Mouse (Mus musculus): ENCODE results near the gene Alb. TPM values are rescaled to one million over a fixed set of nuclear protein-coding genes. Genes with fewer than 3 reads are reported as not detected.
A peak's percentile ranks its signal among the peaks of the same experiment; 100 is the strongest.

Gene Alb
- polyA plus RNA-seq, 1 experiment from 2014 or later, result 0.16 TPM

- Histone ChIP-seq H3K4me3 (ENCODE audit: low read depth, low read length) (no peak overlapping the region), H3K36me3 (ENCODE audit: control insufficient read depth, insufficient read depth, low read length) (no peaks in the 10 kb centered on the region), H3K9ac (ENCODE audit: low read length) (no peak overlapping the region), H3K27me3 (replicated peaks; ENCODE audit: control insufficient read depth, insufficient read depth, low read length) (no peaks in the 10 kb centered on the region), H3K9me3 (ENCODE audit: control insufficient read depth, low read length) (no peaks in the 10 kb centered on the region), H3K4me2 (ENCODE audit: low read length) (no peak overlapping the region), H3K27ac (ENCODE audit: low read depth) (no peak overlapping the region), H3K4me1 (replicated peaks; ENCODE audit: control insufficient read depth, insufficient read depth, low read length) (no peaks in the 10 kb centered on the region)
- DNase-seq (ENCODE audit: low spot score), result no peak
- no peak for ATAC-seq (replicated peaks; ENCODE audit: low FRiP score, low TSS enrichment, low read depth)
- WGBS, result 89% methylated on average over 5 of the region's 5 CpGs
These were observed 41.1 kb downstream of the Alb start for GRCm38 (mm10) chr5:90501752-90502151.

DNA sequence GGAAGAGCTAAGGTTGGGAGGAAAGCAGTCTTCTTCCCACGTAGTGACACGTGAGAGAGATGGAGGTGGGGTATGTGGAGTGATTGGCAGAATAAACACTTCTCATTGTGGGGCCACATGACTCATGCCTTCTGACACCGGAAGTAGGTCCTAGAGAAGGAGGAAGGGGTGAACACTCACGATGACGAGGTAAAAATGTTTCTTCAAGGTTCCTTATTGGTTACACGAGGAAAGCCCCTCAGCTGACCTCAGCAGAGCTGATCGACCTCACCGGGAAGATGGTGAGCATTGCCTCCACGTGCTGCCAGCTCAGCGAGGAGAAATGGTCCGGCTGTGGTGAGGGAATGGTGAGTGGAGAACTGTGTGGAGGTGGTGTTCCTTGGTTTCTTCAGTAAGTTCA, 44.0 kb downstream of the Alb start:
- H3K9me3 ChIP-seq (ENCODE audit: control insufficient read depth, low read length), result no peaks in the 10 kb centered on the region
- 74% methylated on average over 11 of the region's 11 CpGs for WGBS
- no peaks in the 10 kb centered on the region for H3K27me3 ChIP-seq (replicated peaks; ENCODE audit: control insufficient read depth, insufficient read depth, low read length)
- H3K9ac ChIP-seq (ENCODE audit: low read length), result no peak overlapping the region
- no peak overlapping the region for H3K27ac ChIP-seq (ENCODE audit: low read depth)
- no peaks in the 10 kb centered on the region for H3K36me3 ChIP-seq (ENCODE audit: control insufficient read depth, insufficient read depth, low read length)
- no peak overlapping the region for H3K4me2 ChIP-seq (ENCODE audit: low read length)
- no peak for ATAC-seq (replicated peaks; ENCODE audit: low FRiP score, low TSS enrichment, low read depth)
- no peak overlapping the region for H3K4me3 ChIP-seq (ENCODE audit: low read depth, low read length)
- H3K4me1 ChIP-seq (replicated peaks; ENCODE audit: control insufficient read depth, insufficient read depth, low read length), result no peaks in the 10 kb centered on the region
- DNase-seq (ENCODE audit: low spot score), result no peak

DNA sequence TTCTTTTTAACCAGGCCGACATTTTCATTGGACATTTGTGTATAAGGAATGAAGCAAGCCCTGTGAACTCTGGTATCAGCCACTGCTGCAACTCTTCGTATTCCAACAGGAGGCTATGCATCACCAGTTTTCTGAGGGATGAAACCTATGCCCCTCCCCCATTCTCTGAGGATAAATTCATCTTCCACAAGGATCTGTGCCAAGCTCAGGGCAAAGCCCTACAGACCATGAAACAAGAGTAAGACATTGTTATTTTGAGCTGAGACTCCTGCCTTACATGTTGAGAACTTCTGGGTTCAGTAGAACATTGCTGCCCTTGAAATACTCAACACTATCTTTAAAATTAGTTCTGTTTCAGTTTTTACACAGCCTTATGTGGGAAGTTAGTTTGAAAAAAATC, 45.8 kb downstream of the Alb start:
- Histone ChIP-seq H3K27ac (ENCODE audit: low read depth) (no peak overlapping the region), H3K36me3 (ENCODE audit: control insufficient read depth, insufficient read depth, low read length) (no peaks in the 10 kb centered on the region), H3K4me3 (ENCODE audit: low read depth, low read length) (no peak overlapping the region), H3K9me3 (ENCODE audit: control insufficient read depth, low read length) (no peaks in the 10 kb centered on the region), H3K9ac (ENCODE audit: low read length) (no peak overlapping the region), H3K27me3 (replicated peaks; ENCODE audit: control insufficient read depth, insufficient read depth, low read length) (no peaks in the 10 kb centered on the region), H3K4me1 (replicated peaks; ENCODE audit: control insufficient read depth, insufficient read depth, low read length) (no peaks in the 10 kb centered on the region), H3K4me2 (ENCODE audit: low read length) (no peak overlapping the region)
- 72% methylated on average over 2 of the region's 2 CpGs for WGBS
- DNase-seq (ENCODE audit: low spot score), result no peak
- no peak for ATAC-seq (replicated peaks; ENCODE audit: low FRiP score, low TSS enrichment, low read depth)

DNA sequence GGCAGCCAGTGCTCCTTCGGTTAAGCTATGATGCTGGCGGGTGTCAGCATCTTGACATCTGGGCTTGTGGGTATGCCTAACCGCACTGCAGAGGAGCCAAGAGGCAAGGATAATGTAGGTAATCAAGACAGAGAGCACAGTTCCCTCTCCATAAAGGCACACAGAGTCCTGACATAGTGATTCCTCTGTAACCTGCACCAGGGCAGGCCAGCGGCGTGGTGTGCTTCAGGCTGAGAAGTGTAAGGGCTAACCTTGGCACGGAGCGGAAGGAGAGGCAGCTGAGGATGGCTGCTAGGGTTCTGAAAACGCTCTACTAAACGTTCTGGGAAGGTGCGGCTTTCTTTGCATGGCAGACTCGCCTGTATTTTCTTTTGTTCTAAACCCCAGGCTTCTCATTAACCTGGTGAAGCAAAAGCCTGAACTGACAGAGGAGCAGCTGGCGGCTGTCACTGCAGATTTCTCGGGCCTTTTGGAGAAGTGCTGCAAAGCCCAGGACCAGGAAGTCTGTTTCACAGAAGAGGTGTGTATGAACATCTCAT, 46.8 kb downstream of the Alb start:
- WGBS, result 57% methylated on average over 13 of the region's 13 CpGs
- ATAC-seq (replicated peaks; ENCODE audit: low FRiP score, low TSS enrichment, low read depth), result no peak

GRCm38 (mm10) chr5:90509828-90510592, 49.3 kb downstream of the Alb start:
- Histone ChIP-seq H3K27ac (ENCODE audit: low read depth) (no peak overlapping the region), H3K4me3 (ENCODE audit: low read depth, low read length) (no peak overlapping the region), H3K4me1 (replicated peaks; ENCODE audit: control insufficient read depth, insufficient read depth, low read length) (no peaks in the 10 kb centered on the region), H3K27me3 (replicated peaks; ENCODE audit: control insufficient read depth, insufficient read depth, low read length) (no peaks in the 10 kb centered on the region), H3K36me3 (ENCODE audit: control insufficient read depth, insufficient read depth, low read length) (no peaks in the 10 kb centered on the region), H3K9ac (ENCODE audit: low read length) (no peak overlapping the region), H3K4me2 (ENCODE audit: low read length) (no peak overlapping the region), H3K9me3 (ENCODE audit: control insufficient read depth, low read length) (no peaks in the 10 kb centered on the region)
- no peak for ATAC-seq (replicated peaks; ENCODE audit: low FRiP score, low TSS enrichment, low read depth)
- WGBS, result 94% methylated on average over 5 of the region's 5 CpGs
- DNase-seq (ENCODE audit: low spot score), result no peak

More for the DNA sequence above, 46.8 kb downstream of the Alb start:
- no peak overlapping the region for H3K4me2 ChIP-seq (ENCODE audit: low read length)
- H3K9ac ChIP-seq (ENCODE audit: low read length), result no peak overlapping the region
- no peaks in the 10 kb centered on the region for H3K36me3 ChIP-seq (ENCODE audit: control insufficient read depth, insufficient read depth, low read length)
- H3K9me3 ChIP-seq (ENCODE audit: control insufficient read depth, low read length), result no peaks in the 10 kb centered on the region
- no peak for DNase-seq (ENCODE audit: low spot score)
- no peaks in the 10 kb centered on the region for H3K4me1 ChIP-seq (replicated peaks; ENCODE audit: control insufficient read depth, insufficient read depth, low read length)
- H3K27ac ChIP-seq (ENCODE audit: low read depth), result no peak overlapping the region
- H3K4me3 ChIP-seq (ENCODE audit: low read depth, low read length), result no peak overlapping the region
- no peaks in the 10 kb centered on the region for H3K27me3 ChIP-seq (replicated peaks; ENCODE audit: control insufficient read depth, insufficient read depth, low read length)

GRCm38 (mm10) chr5:90512288-90512955, 51.7 kb downstream of the Alb start:
- Histone ChIP-seq H3K4me3 (ENCODE audit: low read depth, low read length) (no peak overlapping the region), H3K4me2 (ENCODE audit: low read length) (no peak overlapping the region), H3K9ac (ENCODE audit: low read length) (no peak overlapping the region), H3K4me1 (replicated peaks; ENCODE audit: control insufficient read depth, insufficient read depth, low read length) (no peaks in the 10 kb centered on the region), H3K9me3 (ENCODE audit: control insufficient read depth, low read length) (no peaks in the 10 kb centered on the region), H3K36me3 (ENCODE audit: control insufficient read depth, insufficient read depth, low read length) (no peaks in the 10 kb centered on the region), H3K27ac (ENCODE audit: low read depth) (no peak overlapping the region), H3K27me3 (replicated peaks; ENCODE audit: control insufficient read depth, insufficient read depth, low read length) (no peaks in the 10 kb centered on the region)
- ATAC-seq (replicated peaks; ENCODE audit: low FRiP score, low TSS enrichment, low read depth), result no peak
- WGBS, result 73% methylated on average over 6 of the region's 6 CpGs
- no peak for DNase-seq (ENCODE audit: low spot score)

GRCm38 (mm10) chr5:90515561-90515960, 54.9 kb downstream of the Alb start:
- Histone ChIP-seq H3K4me2 (ENCODE audit: low read length) (no peak overlapping the region), H3K4me1 (replicated peaks; ENCODE audit: control insufficient read depth, insufficient read depth, low read length) (no peaks in the 10 kb centered on the region), H3K27me3 (replicated peaks; ENCODE audit: control insufficient read depth, insufficient read depth, low read length) (no peaks in the 10 kb centered on the region), H3K27ac (ENCODE audit: low read depth) (no peak overlapping the region), H3K9me3 (ENCODE audit: control insufficient read depth, low read length) (no peaks in the 10 kb centered on the region), H3K4me3 (ENCODE audit: low read depth, low read length) (no peak overlapping the region), H3K36me3 (ENCODE audit: control insufficient read depth, insufficient read depth, low read length) (no peaks in the 10 kb centered on the region), H3K9ac (ENCODE audit: low read length) (no peak overlapping the region)
- DNase-seq (ENCODE audit: low spot score), result no peak
- ATAC-seq (replicated peaks; ENCODE audit: low FRiP score, low TSS enrichment, low read depth), result no peak
- 92% methylated on average over 6 of the region's 6 CpGs for WGBS

GRCm38 (mm10) chr5:90518356-90519100, 57.8 kb downstream of the Alb start, which contains the start of gene Afm:
Gene Afm (plus strand): TSS chr5:90518932.
- 66% methylated on average over 6 of the region's 6 CpGs for WGBS
- Histone ChIP-seq H3K27ac (ENCODE audit: low read depth) (no peak within 1 kb of the TSS; the same call in 1 of the 2 replicates), H3K9me3 (ENCODE audit: control insufficient read depth, low read length) (no peaks in the 10 kb centered on the region), H3K4me2 (ENCODE audit: low read length) (peak within 1 kb of the TSS; percentile 20), H3K36me3 (ENCODE audit: control insufficient read depth, insufficient read depth, low read length) (no peaks in the 10 kb centered on the region), H3K4me3 (ENCODE audit: low read depth, low read length) (peak within 1 kb of the TSS; percentile 10), H3K4me1 (replicated peaks; ENCODE audit: control insufficient read depth, insufficient read depth, low read length) (no peaks in the 10 kb centered on the region), H3K9ac (ENCODE audit: low read length) (no peak within 1 kb of the TSS), H3K27me3 (replicated peaks; ENCODE audit: control insufficient read depth, insufficient read depth, low read length) (no peaks in the 10 kb centered on the region)
- no peak for DNase-seq (ENCODE audit: low spot score)
- peak; percentile 34; the same call in 1 of the 2 replicates for ATAC-seq (replicated peaks; ENCODE audit: low FRiP score, low TSS enrichment, low read depth)

Data from intestine, embryonic 14.5 days (tissue).